Mouse (Mus musculus): Measurements from ENCODE around the gene Abcg2.

Gene Abcg2

GRCm38 (mm10) chr6:58638566-58638965 lies 54.2 kb downstream of the Abcg2 start:
- no peak for DNase-seq (ENCODE audit: low read depth, low spot score)

DNA sequence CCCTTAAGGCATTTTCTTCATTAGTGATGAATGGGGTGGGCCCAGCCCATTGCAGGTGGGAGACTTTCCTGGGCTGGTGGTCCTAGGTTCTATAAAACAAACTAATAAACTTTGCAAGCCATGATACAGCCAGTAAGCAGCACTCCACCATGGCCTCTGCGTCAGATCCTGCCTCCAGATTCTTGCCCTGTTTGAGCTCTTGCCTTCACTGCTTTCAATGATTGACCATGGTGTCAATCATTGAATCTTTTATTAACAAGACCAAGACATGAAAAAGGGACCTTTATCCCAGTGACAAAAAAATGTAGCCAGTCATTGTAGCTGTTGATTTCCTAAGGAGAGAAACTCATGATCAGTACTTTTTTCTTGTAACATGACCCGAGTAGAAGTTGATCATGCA lies 55.1 kb downstream of the Abcg2 start:
- no peak for DNase-seq (ENCODE audit: low read depth, low spot score)

DNA sequence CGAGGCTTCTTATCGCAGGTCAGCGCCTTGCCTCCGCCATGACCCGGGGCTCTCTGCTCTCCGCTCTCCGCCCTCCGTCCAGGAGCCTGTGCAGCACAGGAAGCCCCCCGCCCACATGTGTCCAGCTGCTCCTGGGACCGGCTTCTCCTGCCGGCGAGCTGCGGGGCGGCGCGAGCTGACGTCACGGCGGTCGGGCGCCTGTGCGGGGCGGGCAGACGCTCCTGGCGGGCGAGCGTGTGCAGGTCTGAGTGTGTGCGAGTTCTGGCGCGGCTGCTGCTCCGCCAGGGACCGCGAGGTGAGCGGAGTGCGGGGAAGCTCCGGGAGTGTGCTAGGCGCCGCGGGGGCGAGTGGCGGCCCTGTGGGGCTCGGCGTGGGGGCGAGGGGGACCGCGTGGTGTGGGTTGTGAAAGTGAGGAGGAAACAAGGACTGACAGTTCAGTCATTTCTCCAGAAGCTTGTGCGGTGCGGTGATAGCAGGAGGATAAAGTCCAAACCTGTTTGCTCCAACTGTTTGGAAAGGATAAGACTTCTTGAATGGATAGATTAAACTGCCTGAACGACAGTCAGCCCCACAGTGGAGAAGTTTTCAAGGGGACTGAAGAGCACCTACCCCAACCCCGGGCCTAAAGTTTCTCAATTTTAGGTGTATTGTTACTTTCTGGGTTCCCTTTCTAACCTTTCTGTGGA lies 56.2 kb downstream of the Abcg2 start:
- peak; percentile 81 for DNase-seq (ENCODE audit: low read depth, low spot score)

- no peak for DNase-seq (ENCODE audit: low read depth, low spot score)
Observed at GRCm38 (mm10) chr6:58641056-58641799, 56.9 kb downstream of the Abcg2 start.

- no peak for DNase-seq (ENCODE audit: low read depth, low spot score)
Observed at GRCm38 (mm10) chr6:58642191-58642590, 57.9 kb downstream of the Abcg2 start.

DNA sequence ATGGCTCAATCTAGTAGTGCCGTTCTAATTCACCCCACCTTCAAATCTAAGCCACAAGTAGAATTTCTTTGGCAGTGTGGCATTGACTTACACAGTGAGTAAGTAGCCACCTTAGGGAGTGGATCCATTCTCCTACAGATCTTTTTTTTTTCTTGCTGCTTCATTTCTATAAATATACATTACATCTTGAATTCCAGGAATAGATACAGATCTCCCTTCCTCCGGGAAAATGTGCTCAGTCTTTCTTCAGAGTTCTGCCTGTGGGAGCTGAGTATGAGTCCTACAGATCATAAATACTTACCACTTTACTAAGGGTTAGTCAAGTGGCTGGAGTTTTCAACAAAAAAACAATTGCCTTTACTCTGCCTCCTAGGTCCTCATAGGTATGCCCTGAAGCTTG lies 60.3 kb downstream of the Abcg2 start:
- no peak for DNase-seq (ENCODE audit: low read depth, low spot score)

- no peak for DNase-seq (ENCODE audit: low read depth, low spot score)
Observed at GRCm38 (mm10) chr6:58648100-58648749, 63.9 kb downstream of the Abcg2 start.

GRCm38 (mm10) chr6:58650136-58650535 lies 65.8 kb downstream of the Abcg2 start:
- no peak for DNase-seq (ENCODE audit: low read depth, low spot score)

- DNase-seq (ENCODE audit: low read depth, low spot score) = no peak
Observed at GRCm38 (mm10) chr6:58651038-58651437, 66.7 kb downstream of the Abcg2 start.

DNA sequence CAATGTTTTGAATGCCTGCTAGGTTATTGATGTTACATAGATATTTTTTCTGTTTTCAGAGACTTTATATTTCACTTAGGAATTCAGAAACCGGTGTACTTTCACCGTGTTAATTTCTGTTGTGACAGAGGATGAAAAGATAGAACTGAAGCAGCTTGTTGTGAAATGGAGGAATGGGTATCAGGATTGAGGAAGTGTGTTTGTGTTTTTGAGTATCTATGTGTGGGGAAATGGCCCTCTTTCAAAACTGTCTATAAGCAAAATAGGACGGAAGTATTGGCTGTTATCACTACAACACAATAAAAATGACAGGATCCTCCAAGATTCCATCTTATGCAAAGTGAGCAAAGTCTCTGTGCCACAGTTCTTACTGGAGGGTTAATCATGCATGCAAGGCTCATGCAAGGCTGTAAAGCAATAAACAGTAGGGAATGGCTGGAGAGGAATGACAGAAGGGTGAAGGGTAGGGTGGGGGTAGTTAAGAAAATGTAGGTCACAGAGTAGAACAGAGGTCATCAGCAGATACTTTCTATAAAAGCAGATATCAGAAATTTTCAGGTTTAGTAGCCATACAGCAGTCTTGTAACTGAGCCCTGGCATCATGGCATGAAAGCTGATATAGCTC lies 76.7 kb downstream of the Abcg2 start:
- no peak for DNase-seq (ENCODE audit: low read depth, low spot score)

- no peak for DNase-seq (ENCODE audit: low read depth, low spot score)
Observed at GRCm38 (mm10) chr6:58677802-58678201, 93.5 kb downstream of the Abcg2 start.

GRCm38 (mm10) chr6:58678530-58678929 lies 94.2 kb downstream of the Abcg2 start:
- DNase-seq (ENCODE audit: low read depth, low spot score) = no peak

DNA sequence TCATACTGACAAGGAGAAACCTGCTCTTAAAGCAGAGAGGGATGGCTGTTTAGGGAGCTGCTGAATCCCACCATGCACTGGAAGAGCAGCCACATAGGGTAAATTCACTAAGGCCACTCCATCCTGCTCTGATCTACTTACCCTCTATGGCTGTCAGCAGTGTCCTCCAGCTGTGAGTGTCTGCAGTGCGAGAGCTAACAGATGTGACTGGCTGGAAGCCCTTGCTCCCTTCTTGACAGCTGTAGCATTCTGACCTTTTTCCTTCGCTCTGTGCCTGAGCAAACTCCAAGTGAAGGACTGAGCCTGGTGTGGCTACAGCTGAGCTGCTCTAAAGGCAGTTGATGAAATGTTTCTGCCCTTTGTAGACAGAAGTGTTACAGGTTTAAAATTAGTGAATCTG lies 107.3 kb downstream of the Abcg2 start:
- no peak for DNase-seq (ENCODE audit: low read depth, low spot score)

GRCm38 (mm10) chr6:58694257-58694656 lies 109.9 kb downstream of the Abcg2 start:
- no peak for DNase-seq (ENCODE audit: low read depth, low spot score)

- DNase-seq (ENCODE audit: low read depth, low spot score) = no peak
Observed at GRCm38 (mm10) chr6:58694765-58695164, 110.4 kb downstream of the Abcg2 start.

- no peak for DNase-seq (ENCODE audit: low read depth, low spot score)
Observed at GRCm38 (mm10) chr6:58710369-58710768, 126.0 kb downstream of the Abcg2 start.

- no peak for DNase-seq (ENCODE audit: low read depth, low spot score)
Observed at GRCm38 (mm10) chr6:58711909-58712308, 127.6 kb downstream of the Abcg2 start.

DNA sequence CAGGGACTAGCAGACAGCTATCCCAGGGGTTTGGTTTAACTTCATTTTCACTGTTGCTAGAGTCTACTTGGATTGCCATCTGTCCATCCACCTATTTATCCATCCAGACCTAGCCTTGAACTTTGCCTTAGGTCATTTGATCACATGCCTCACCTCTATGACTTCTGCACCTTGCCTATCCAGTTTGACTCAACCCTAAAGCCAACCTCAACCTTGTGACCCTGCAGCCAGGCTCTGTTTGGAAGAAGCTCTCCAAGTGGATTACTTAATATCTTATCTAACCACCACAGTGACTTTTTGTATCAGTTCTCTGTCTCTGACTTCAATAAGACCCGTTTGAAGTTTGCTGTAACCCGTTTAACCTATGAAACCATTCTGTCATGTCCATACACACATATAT lies 149.5 kb downstream of the Abcg2 start:
- DNase-seq (ENCODE audit: low read depth, low spot score) = no peak

GRCm38 (mm10) chr6:58735090-58735489 lies 150.8 kb downstream of the Abcg2 start:
- no peak for DNase-seq (ENCODE audit: low read depth, low spot score)

All from R1 (cell line).